Mouse (Mus musculus) spleen, adult 2 months (tissue): Measurements from ENCODE around the gene Tcp11l2. TPM values are rescaled to one million over a fixed set of nuclear protein-coding genes. Genes with fewer than 3 reads are reported as not detected.
A peak's percentile ranks its signal among the peaks of the same experiment; 100 is the strongest.

ENCODE experiments used
- DNase-seq, 2 experiments: peaks; one replicate each; pipeline versions ENCODE4 v3.0.0 to v3.0.0-alpha.2; 2012 to 2021; ENCODE audit warnings: low spot score in 2 of 2, low read depth in 1 of 2
- H3K27ac ChIP-seq: fragments of 200-500 bp; 2 replicates; pipeline ENCODE4 v1.5.1; 2012; ENCODE audit warnings: low read length, inconsistent platforms; ENCODE audit not compliant: insufficient read depth
- H3K27me3 ChIP-seq: fragments of 200-500 bp; 2 replicates; pipeline ENCODE4 v1.6.1; 2012; ENCODE audit warnings: mild to moderate bottlenecking, moderate library complexity, low read length, inconsistent platforms; ENCODE audit not compliant: control insufficient read depth, insufficient read depth
- H3K36me3 ChIP-seq: fragments of 200-500 bp; 2 replicates; pipeline ENCODE4 v1.6.1; 2012; ENCODE audit warnings: mild to moderate bottlenecking, low read length, inconsistent platforms; ENCODE audit not compliant: control insufficient read depth, insufficient read depth
- H3K4me1 ChIP-seq: fragments of 200-500 bp; 2 replicates; pipeline ENCODE4 v1.6.1; 2011; ENCODE audit warnings: inconsistent platforms; ENCODE audit not compliant: control insufficient read depth, insufficient read depth, insufficient read length
- H3K4me3 ChIP-seq: fragments of 200-500 bp; 2 replicates; pipeline ENCODE4 v1.5.1; 2011; ENCODE audit warnings: mild to moderate bottlenecking, inconsistent platforms; ENCODE audit not compliant: insufficient read depth, insufficient read length; ENCODE audit errors: extremely low read depth
- CTCF ChIP-seq: fragments of 200-500 bp; IDR thresholded peaks from 2 replicates; pipeline ENCODE4 v1.5.1; 2011; ENCODE audit warnings: mild to moderate bottlenecking, inconsistent platforms; ENCODE audit not compliant: insufficient read depth, insufficient read length, insufficient replicate concordance; ENCODE audit errors: extremely low read depth
- POLR2A ChIP-seq: fragments of 200-500 bp; IDR thresholded peaks from 2 replicates; pipeline ENCODE4 v1.6.1; 2011; ENCODE audit warnings: low read depth, low read length, inconsistent platforms
- WGBS: fragments of 180-500 bp; shearing (Covaris S2); methylation state at CpG from one replicate; pipeline ENCODE4 v1.1.7; 2018; 5-methylcytosine and 5-hydroxymethylcytosine counted together
- polyA plus RNA-seq: library from polyadenylated mRNA; depleted of rRNA; stranded (reverse); fragments of >200 nt; gene quantifications from 2 replicates; pipeline ENCODE4 v1.2.3, GENCODE M21; 2012

The Tcp11l2 gene
- polyA plus RNA-seq, 1 experiment = 81.2 TPM

- TF ChIP-seq POLR2A (no peak), CTCF (no peak)
- WGBS = 9% methylated on average over 69 of the region's 72 CpGs
- H3K27ac ChIP-seq = no peak overlapping the region
These were observed 43.2 kb upstream of the Tcp11l2 start for GRCm38 (mm10) chr10:84532911-84533882.

GRCm38 (mm10) chr10:84533912-84534671 is 42.3 kb upstream of the Tcp11l2 start, which contains the start of gene Ckap4:
Gene Ckap4 (minus strand): TSS chr10:84534062.
- under 1% methylated on average over 44 of the region's 64 CpGs for WGBS
- peak within 1 kb of the TSS; percentile 49; the same call in 1 of the 2 replicates for H3K27ac ChIP-seq
- H3K4me3 ChIP-seq = peak within 1 kb of the TSS; percentile 67
- DNase-seq = peak in 1 of 2 experiments; percentile 45
- no peak for TF ChIP-seq CTCF
- no peak for TF ChIP-seq POLR2A
- no peaks in the 10 kb centered on the region; the same call in 1 of the 2 replicates for H3K27me3 ChIP-seq
- H3K4me1 ChIP-seq = peaks cover 12% of the 10 kb centered on the region; the same call in 1 of the 2 replicates
- no peaks in the 10 kb centered on the region for H3K36me3 ChIP-seq

More at GRCm38 (mm10) chr10:84532911-84533882, 43.2 kb upstream of the Tcp11l2 start:
- Histone ChIP-seq H3K4me3 (peak overlapping the region; percentile 67), H3K4me1 (peaks cover 12% of the 10 kb centered on the region; the same call in 1 of the 2 replicates), H3K36me3 (no peaks in the 10 kb centered on the region), H3K27me3 (no peaks in the 10 kb centered on the region; the same call in 1 of the 2 replicates)
- peak in 1 of 2 experiments; percentile 24 for DNase-seq

- TF ChIP-seq CTCF = no peak
- no peak for TF ChIP-seq POLR2A
- no peaks in the 10 kb centered on the region; the same call in 1 of the 2 replicates for H3K27me3 ChIP-seq
- 51% methylated on average over 5 of the region's 5 CpGs for WGBS
- H3K4me1 ChIP-seq = peaks cover 12% of the 10 kb centered on the region; the same call in 1 of the 2 replicates
- no peak for DNase-seq
- H3K4me3 ChIP-seq = no peak overlapping the region
- peak overlapping the region; percentile 30; the same call in 1 of the 2 replicates for H3K27ac ChIP-seq
- no peaks in the 10 kb centered on the region for H3K36me3 ChIP-seq
These were observed 41.0 kb upstream of the Tcp11l2 start for GRCm38 (mm10) chr10:84535458-84535857.

GRCm38 (mm10) chr10:84535859-84536258 is 40.6 kb upstream of the Tcp11l2 start:
- Histone ChIP-seq H3K4me3 (no peak overlapping the region), H3K4me1 (peaks cover 12% of the 10 kb centered on the region; the same call in 1 of the 2 replicates), H3K27me3 (no peaks in the 10 kb centered on the region; the same call in 1 of the 2 replicates), H3K36me3 (no peaks in the 10 kb centered on the region), H3K27ac (peak overlapping the region; percentile 30; the same call in 1 of the 2 replicates)
- WGBS = 55% methylated on average over 4 of the region's 4 CpGs
- DNase-seq = no peak
- TF ChIP-seq POLR2A (no peak), CTCF (no peak)

- peaks cover 5% of the 10 kb centered on the region; the same call in 1 of the 2 replicates for H3K4me1 ChIP-seq
- 96% methylated on average over 6 of the region's 6 CpGs for WGBS
- DNase-seq = no peak
- no peak overlapping the region for H3K27ac ChIP-seq
- no peaks in the 10 kb centered on the region for H3K36me3 ChIP-seq
- no peak for TF ChIP-seq CTCF
- TF ChIP-seq POLR2A = no peak
- H3K4me3 ChIP-seq = no peak overlapping the region
- H3K27me3 ChIP-seq = no peaks in the 10 kb centered on the region
These were observed 36.8 kb upstream of the Tcp11l2 start for GRCm38 (mm10) chr10:84539651-84540050.
